Mouse (Mus musculus) c-Kit-negative CD71-positive TER-119-positive erythroid progenitor cells, embryonic 14.5 days (primary cell): Measurements from ENCODE around the gene Hdac6.

Source experiments
- DNase-seq: peaks from one replicate; pipeline ENCODE4 v3.0.0-alpha.2; 2013; ENCODE audit warnings: low read depth, low spot score

Gene Hdac6

DNA sequence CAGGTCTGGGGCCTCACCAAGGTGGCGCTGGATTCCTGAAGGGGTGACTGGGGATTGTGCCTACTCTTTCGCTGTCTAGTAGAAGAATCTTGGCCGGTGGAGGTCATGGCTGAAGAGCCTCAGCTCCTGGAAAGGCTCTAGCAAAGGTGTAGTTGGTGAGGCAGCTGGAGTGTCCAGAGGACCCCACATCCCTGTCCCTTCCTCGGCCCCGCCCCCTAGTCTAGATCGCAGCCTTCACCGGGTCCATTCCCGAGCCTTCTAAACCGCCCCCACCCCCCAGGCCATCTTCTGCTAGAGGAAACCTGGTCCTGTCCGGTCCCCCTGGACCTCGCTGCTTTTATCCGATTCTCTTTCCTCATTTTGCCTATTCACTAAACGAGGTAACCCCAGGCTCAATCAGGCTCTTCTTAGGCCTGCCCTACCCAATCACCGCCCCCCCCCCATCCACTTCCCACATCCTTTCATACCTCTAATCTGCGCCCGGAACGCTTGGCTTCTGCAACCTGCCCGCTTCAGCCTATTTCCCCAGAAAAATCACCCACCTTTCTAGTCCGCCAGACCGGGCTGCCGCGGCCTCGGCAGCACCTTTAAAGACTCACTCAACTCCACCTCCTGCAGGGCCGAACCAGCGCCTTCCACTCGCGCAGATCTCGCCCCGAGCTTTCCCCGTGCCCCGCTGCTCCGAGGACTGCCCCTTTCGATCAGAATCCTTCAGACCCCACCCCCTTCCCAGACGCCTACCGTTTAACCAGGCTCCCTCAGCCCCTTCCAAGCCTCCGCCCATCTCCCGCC, at the start of gene Hdac6:
TSS of gene Hdac6 (minus strand) at position 782 of the 792 bp plus-strand sequence.
- DNase-seq: no peak

GRCm38 (mm10) chrX:7993068-7993735, 45.5 kb upstream of the Hdac6 start:
- peak; percentile 50 for DNase-seq

GRCm38 (mm10) chrX:7992379-7993067, 44.8 kb upstream of the Hdac6 start:
- peak; percentile 42 for DNase-seq

GRCm38 (mm10) chrX:7981368-7981767, 33.7 kb upstream of the Hdac6 start:
- DNase-seq: no peak

DNA sequence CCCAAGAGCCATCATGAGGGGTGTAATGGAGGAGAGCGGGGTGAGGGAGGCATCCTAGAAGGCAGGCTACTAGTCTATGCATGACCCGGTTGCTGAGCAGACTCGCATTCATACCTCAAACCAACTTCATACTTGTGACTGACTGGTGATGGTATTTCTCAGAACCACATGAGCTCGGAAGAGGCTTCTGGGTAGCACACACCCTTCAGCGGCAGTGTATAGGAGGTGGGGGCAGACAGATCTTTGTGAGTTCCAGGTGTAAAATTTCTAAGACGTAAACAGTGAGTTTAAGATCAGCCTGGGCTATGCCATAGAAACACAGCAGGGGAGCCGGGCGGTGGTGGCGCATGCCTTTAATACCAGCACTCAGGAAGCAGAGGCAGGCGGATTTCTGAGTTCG, 30.2 kb upstream of the Hdac6 start, which contains the start of gene Gata1:
TSS of gene Gata1 (minus strand) at position 180 of the 400 bp plus-strand sequence.
- DNase-seq: no peak

- peak; percentile 75 for DNase-seq
These were observed 23.6 kb upstream of the Hdac6 start for GRCm38 (mm10) chrX:7971292-7971691.

DNA sequence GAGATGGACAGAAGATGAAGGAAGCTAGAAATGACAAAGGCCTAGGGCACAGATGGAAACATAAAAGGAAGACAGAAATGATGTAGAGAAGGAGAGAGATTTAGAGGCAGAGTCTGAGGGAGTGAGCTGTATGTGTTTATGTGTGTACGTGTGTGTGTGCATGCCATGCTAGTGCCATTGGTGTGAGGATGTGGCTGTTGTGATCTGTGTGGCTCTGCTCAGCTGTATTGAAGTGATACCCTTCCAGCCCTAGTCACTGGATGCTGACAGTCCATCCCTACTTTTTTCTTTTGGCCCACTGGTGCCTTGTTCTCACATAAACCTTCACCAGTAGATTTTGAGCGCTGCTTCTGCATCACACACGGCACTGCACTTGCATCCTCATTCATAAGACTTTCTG, 21.2 kb upstream of the Hdac6 start:
- no peak for DNase-seq

DNA sequence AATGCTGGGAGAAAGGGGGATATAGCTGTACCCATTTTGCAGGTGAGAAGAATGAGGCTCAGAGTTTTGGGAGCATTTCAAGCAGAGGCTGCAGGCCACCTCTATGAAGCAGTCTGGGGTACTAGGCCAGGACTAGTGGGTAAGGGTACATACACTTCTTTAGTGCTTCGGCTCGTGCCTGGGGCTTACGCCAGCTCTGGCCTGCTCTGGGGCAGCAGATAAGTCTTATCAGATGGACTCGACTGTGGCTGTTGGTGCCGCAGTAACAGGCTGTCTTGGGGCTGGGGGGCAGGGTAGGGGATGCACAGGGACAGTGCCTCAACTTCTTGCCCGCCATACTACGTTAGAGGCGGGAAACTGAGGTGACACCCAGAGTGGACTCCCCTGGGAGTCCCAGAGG, 20.5 kb upstream of the Hdac6 start:
- DNase-seq: no peak

- no peak for DNase-seq
These were observed 20.0 kb upstream of the Hdac6 start for GRCm38 (mm10) chrX:7967596-7968201.

- no peak for DNase-seq
These were observed 18.5 kb upstream of the Hdac6 start for GRCm38 (mm10) chrX:7966161-7966560.

DNA sequence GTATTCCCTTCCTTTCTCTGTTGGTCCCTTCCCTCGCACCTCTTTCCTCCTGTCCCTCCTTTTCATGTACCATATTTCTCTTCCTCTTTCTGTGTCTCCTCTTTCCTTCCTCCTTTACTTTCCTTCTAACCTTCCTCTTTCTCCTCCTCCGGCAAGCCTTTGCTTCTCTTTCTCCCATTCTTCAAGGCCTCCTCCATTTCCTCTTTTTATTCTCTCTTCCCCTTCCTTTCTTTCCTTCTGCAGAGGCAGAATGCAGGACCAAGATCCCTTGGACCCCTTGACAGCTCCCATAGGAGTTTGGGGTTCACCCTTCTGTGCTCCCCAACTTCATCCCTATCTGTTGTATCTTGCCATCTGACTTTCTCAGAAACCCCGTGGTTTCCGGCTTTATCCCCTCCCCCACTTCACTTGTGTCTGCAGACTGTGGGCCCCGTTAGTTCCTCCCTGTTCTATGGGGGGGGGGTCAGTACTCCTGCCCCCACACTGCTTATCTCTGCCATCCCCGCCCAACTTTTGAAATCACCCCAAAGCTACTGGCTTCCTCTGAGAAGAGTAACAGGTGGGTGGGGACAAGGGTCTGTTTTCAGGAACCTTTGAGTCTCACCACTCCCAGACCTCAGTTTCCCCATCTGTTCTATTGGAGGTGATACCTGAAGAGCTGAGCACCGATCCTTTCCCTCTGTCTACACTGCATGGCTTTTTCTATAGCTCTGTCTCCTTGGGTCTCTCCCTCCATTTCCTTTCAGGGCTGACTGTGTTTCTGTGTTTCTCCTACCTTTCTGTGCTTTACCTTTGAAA, 16.3 kb upstream of the Hdac6 start:
- no peak for DNase-seq

GRCm38 (mm10) chrX:7958868-7959267, 11.2 kb upstream of the Hdac6 start:
- no peak for DNase-seq

- no peak for DNase-seq
These were observed 2.4 kb upstream of the Hdac6 start for GRCm38 (mm10) chrX:7950091-7950490.

DNA sequence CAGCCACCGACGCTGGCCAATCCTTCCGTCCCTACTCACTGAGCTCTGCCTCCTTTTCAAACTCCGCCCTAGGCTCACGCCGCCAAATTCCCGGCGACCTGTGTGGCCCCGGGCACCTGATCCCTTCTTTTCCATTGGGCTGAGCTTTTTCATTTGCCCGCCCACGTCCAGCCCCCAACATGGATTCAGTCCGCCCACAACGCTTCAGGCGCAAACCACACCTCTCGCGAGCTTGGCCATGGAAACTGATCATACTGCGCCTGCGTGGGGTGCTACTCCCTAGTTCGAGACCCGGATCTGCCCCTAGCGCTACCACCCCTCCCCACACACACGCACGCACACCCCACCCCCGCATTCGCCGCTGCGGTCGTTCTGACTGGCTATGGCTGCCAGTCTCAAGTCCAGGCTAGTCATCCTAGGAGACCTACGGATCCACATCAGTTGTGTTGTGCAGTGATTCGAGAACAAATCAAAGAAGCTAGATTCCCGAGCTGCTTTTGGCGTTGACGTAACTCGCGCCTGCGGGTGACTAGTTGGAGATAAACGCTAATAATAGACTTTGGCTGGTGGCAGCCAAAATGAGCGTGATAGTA, 307 bp upstream of the Hdac6 start:
- peak; percentile 81 for DNase-seq

DNA sequence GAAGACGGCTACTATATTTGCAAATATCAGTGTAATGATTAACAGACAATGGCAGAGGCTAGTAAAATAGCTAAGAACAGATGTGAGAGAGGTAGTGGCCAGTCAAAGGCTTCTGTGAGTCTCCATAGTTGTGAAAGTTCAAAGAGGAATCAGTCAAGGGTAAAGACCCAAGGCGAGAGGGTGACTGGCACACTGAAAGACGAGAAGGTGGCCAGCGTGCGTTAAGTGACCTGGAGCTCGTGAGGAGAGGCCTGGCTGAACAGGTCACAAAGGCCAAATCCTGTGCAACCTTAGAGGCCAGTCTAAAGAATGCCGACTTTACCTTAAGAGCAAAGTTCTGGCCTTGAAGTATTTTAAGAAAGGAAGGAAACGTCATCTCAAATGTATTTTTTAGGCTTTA, 2.1 kb downstream of the Hdac6 start:
- DNase-seq: no peak

- no peak for DNase-seq
These were observed 10.0 kb downstream of the Hdac6 start for GRCm38 (mm10) chrX:7937667-7938066.

- no peak for DNase-seq
These were observed 10.8 kb downstream of the Hdac6 start for GRCm38 (mm10) chrX:7936874-7937273.

- DNase-seq: no peak
These were observed 19.4 kb downstream of the Hdac6 start, which contains the start of gene Eras for GRCm38 (mm10) chrX:7928270-7928790. Eras (minus strand) TSS chrX:7928607.

GRCm38 (mm10) chrX:7927116-7927515, 20.6 kb downstream of the Hdac6 start:
- no peak for DNase-seq

- no peak for DNase-seq
These were observed 21.4 kb downstream of the Hdac6 start for GRCm38 (mm10) chrX:7926266-7926665.
